Mouse (Mus musculus) CD4-positive, CD25-positive, alpha-beta regulatory T cell (primary cell): ENCODE measurements around the gene Gm13277. TPM values are rescaled to one million over a fixed set of nuclear protein-coding genes. Genes with fewer than 3 reads are reported as not detected.

ENCODE experiments used
- polyA plus RNA-seq: library from polyadenylated mRNA; unstranded; fragments of 100-300 nt; shearing (Covaris generic); gene quantifications from one replicate; pipeline ENCODE4 v1.2.1, GENCODE M21; 2017

Gm13277 gene
- polyA plus RNA-seq, 1 experiment from 2014 or later = not detected

Other genes with a start within 250 kb of the Gm13277 start
- gene Ifna15, start 230.4 kb upstream of the Gm13277 start, polyA plus RNA-seq = not detected
- gene Ifna14, start 216.8 kb upstream of the Gm13277 start, polyA plus RNA-seq = not detected
- gene Ifna9, start 196.2 kb upstream of the Gm13277 start, polyA plus RNA-seq = not detected
- gene Ifna12, start 185.3 kb upstream of the Gm13277 start, polyA plus RNA-seq = not detected
- not detected for gene C87499, start 154.2 kb upstream of the Gm13277 start, polyA plus RNA-seq
- not detected for gene Ifna13, start 144.2 kb upstream of the Gm13277 start, polyA plus RNA-seq
- not detected for gene Ifna16, start 111.7 kb upstream of the Gm13277 start, polyA plus RNA-seq
- gene Ifna2, start 104.7 kb upstream of the Gm13277 start, polyA plus RNA-seq = not detected
- gene Ifnab, start 97.3 kb upstream of the Gm13277 start, polyA plus RNA-seq = not detected
- gene Gm26566, start 66.8 kb upstream of the Gm13277 start, polyA plus RNA-seq = 0.32 TPM
- gene Klhl9, start 66.2 kb upstream of the Gm13277 start, polyA plus RNA-seq = 26.9 TPM
- not detected for gene Gm13271, start 33.8 kb upstream of the Gm13277 start, polyA plus RNA-seq
- gene Gm13283, start 28.5 kb upstream of the Gm13277 start, polyA plus RNA-seq = 0.97 TPM
- 0.35 TPM for gene Gm13290, start 14.8 kb upstream of the Gm13277 start, polyA plus RNA-seq
- gene Gm13289, start 11.7 kb upstream of the Gm13277 start, polyA plus RNA-seq = not detected
- gene Gm13272, start 8.8 kb upstream of the Gm13277 start, polyA plus RNA-seq = not detected
- gene Ifnz, start 6.5 kb upstream of the Gm13277 start, polyA plus RNA-seq = 0.68 TPM
- gene Gm13276, start 2.9 kb upstream of the Gm13277 start, polyA plus RNA-seq = not detected
- gene Gm13278, start 2.9 kb downstream of the Gm13277 start, polyA plus RNA-seq = not detected
- gene Gm13275, start 5.9 kb downstream of the Gm13277 start, polyA plus RNA-seq = not detected
- not detected for gene Gm13279, start 8.8 kb downstream of the Gm13277 start, polyA plus RNA-seq
- 1.1 TPM for gene Gm13285, start 11.0 kb downstream of the Gm13277 start, polyA plus RNA-seq
- gene Gm13287, start 14.6 kb downstream of the Gm13277 start, polyA plus RNA-seq = not detected
- not detected for gene Gm13288, start 16.9 kb downstream of the Gm13277 start, polyA plus RNA-seq
- gene Ifna7, start 27.6 kb downstream of the Gm13277 start, polyA plus RNA-seq = not detected
- gene Ifna11, start 31.3 kb downstream of the Gm13277 start, polyA plus RNA-seq = not detected
- gene Ifna6, start 38.8 kb downstream of the Gm13277 start, polyA plus RNA-seq = not detected
- not detected for gene Ifna5, start 46.9 kb downstream of the Gm13277 start, polyA plus RNA-seq
- gene Ifna4, start 53.2 kb downstream of the Gm13277 start, polyA plus RNA-seq = not detected
- gene Ifna1, start 61.5 kb downstream of the Gm13277 start, polyA plus RNA-seq = not detected
- gene Ifne, start 91.6 kb downstream of the Gm13277 start, polyA plus RNA-seq = not detected